Mouse (Mus musculus): ENCODE measurements around the gene Abca3. TPM values are rescaled to one million over a fixed set of nuclear protein-coding genes. Genes with fewer than 3 reads are reported as not detected.
"Not testable (repeated sequence)": the region's sequence is repeated elsewhere in the genome, so short reads cannot be mapped to it uniquely, and the experiment has no call there.

Gene Abca3
- total RNA-seq, 2 experiments from 2014 or later = 19.8 to 24.4 TPM

GRCm38 (mm10) chr17:24441148-24441547, 89.4 kb downstream of the Abca3 start:
- no peak for DNase-seq

- DNase-seq = no peak
Measured at GRCm38 (mm10) chr17:24442107-24442506, 90.4 kb downstream of the Abca3 start.

DNA sequence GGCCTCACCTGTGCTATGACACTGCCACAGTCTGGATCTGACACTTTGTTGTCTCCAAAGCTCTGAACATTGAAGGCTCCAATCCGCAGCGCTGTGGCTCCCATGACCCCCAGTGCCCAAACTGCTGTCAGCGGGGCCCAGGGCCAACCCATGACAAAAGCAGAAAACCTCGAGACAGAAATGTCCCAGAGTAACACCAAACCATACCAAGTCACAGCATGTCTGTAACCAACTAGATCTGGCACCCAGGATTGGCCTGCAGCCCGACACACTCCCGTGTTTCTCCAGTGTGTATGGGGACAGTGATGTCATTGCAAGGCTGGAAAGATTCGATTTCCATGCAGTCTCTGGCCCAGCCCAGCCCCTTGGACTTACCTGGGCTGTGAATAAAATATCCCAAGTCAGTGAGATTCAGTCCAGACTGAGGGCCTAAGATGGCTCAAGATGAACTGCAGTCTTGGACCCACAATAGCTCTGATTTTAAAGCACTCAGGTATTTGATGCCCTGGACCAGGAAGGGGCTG, 90.9 kb downstream of the Abca3 start, which contains the start of gene Dnase1l2:
Dnase1l2 (minus strand) TSS at position 474 of the 524 bp plus-strand sequence.
- no peak for DNase-seq

DNA sequence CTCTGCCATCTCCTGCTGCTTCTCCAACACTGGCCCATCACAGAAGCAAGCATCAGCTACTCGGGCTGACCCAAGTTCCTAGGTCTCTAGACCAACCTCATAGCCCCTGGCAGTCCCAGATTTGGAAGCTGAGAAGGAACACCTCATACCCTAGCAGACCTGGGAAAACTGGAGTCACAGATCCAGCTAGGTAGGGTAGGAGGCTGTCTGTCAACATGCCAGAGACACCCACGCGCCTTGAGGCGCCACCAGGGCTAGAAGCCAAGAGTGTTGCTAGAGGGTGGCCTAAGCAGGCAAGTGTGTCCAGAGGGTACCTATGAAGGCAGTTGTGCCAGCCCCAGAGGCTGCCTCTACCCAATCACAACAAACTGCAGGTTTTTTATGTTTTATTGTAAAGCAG, 91.7 kb downstream of the Abca3 start:
- no peak for DNase-seq

GRCm38 (mm10) chr17:24446590-24446989, 94.8 kb downstream of the Abca3 start:
- DNase-seq = no peak

DNA sequence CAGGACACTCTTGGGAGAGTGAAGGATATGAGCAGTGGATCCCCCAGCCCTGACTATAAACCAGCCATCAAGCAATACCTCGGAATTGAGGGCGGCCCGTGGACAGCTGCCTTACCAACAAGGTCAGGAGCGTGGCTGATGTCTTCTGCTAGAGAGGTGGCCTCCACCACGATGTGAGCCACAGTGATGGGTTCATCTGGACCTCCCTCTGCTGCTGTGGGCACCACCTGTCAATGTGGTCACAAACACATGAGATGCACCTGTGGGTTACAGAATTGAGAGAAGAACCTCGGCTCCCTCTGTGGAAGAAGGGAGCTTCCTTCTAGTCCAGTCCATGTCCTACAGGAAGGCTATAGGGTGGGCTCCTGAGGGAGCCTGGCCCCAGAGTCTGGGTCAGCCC, 97.8 kb downstream of the Abca3 start:
- DNase-seq = no peak

GRCm38 (mm10) chr17:24451220-24451619, 99.5 kb downstream of the Abca3 start:
- no peak for DNase-seq

DNA sequence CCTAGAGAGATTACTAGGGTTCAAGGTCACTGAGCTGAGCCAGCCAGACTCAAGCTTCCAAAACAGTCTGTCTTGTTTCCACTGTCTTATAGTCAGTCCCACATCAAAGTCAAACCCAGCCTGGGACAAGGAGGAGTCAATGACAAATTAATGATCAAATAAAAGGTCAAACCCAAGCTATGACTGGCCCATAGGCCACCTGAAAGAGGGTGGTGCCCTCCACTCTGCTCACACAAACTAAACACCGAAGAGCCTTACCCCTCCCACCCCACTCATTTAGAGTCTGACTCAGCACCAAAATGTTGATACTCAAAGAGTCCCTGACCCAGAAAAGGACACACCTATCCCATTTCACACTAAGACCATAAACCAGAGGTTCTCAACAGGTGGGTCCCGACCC, 101.6 kb downstream of the Abca3 start:
- DNase-seq = no peak

DNA sequence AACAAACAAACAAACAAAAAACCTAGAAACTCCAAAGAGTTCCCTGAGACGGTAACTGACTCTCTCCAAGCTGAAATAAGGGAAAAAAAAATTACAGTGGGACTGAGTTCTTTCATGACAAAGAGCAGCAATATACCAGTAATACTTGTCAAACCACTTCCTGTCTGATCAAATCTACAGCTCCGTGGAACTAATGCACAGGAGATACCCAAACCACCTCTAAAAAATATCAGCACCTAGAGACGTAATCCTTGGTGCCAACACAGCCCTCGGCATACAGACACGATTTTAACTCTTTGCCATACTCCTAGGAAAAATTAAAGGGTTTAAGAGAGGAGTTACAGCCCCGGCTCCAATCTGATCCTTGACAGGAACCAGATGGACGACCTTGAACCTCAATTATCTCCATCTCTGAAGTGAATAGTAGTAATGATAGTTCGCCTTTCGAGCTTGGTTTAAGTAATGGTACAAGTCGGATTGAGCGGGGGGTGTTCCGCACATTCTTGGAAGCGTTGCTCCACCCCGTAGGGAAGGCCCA, 102.5 kb downstream of the Abca3 start:
- DNase-seq = no peak

GRCm38 (mm10) chr17:24454756-24455522, 103.2 kb downstream of the Abca3 start:
- peak; percentile 99 to 100 for DNase-seq

DNA sequence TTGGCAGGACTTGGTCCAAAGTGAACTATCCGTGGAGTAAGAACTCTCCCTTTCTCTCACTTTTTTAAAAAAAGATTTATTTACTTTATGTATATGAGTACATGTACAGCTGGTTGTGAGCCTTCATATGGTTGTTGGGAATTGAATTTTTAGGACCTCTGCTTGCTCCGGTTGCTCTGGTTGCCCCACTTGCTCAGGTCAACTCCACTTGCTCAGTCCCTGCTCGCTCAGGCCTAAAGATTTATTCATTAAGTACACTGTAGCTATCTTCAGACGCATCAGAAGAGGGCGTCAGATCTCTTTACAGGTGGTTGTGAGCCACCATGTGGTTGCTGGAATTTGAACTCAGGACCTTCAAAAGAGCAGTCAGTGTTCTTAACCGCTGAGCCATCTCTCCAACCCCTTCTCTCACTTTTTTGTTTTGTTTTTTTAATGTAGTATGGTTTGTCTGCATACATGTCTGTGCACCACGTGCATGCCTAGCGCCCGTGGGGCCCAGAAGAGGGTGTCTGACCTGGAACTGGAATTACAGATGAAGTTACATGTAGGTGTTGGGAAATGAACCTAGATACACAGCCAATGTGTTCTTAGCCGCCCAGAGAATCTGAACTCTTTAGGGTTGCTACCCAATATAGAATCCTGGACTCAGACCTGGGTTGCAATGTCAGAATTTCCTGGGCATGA, 103.9 kb downstream of the Abca3 start:
- not testable (repeated sequence) for DNase-seq

Small RNAs within 50 kb of the gene (microRNA-seq; reads per million reads assigned to microRNA genes)
- not detected for gene Gm24427

Other genes starting within 250 kb of the Abca3 start
- gene Pdpk1, start 201.0 kb upstream of the Abca3 start, total RNA-seq (2021) = 10 to 100 TPM; 55.5 to 59.7 TPM
- gene Amdhd2, start 188.2 kb upstream of the Abca3 start, total RNA-seq (2021) = 10 to 100 TPM; 29.6 to 41.4 TPM
- gene Atp6v0c, start 182.2 kb upstream of the Abca3 start, total RNA-seq (2021) = 100 to 1,000 TPM; 434 to 448 TPM
- 10 to 100 TPM; 10.9 to 18.8 TPM for gene Tbc1d24, start 146.4 kb upstream of the Abca3 start, total RNA-seq (2021)
- 1 to 10 TPM; 1.5 to 2.9 TPM for gene Ntn3, start 142.4 kb upstream of the Abca3 start, total RNA-seq (2021)
- gene Tedc2, start 131.1 kb upstream of the Abca3 start, total RNA-seq (2021) = 1 to 10 TPM; 5.7 to 6.4 TPM
- 1 to 10 TPM; 3.3 to 4.8 TPM for gene Ccnf, start 100.5 kb upstream of the Abca3 start, total RNA-seq (2021)
- under 1 TPM in 1 of 2 experiments, not detected in 1; 0.07 TPM for gene Abca17, start 882 bp upstream of the Abca3 start, total RNA-seq (2021)
- gene Rnps1, start 62.6 kb downstream of the Abca3 start, total RNA-seq (2021) = 10 to 100 TPM; 65.7 to 78.7 TPM
- 100 to 1,000 TPM; 228 to 310 TPM for gene Eci1, start 74.7 kb downstream of the Abca3 start, total RNA-seq (2021)
- gene Dnase1l2, start 91.2 kb downstream of the Abca3 start, total RNA-seq (2021) = 1 to 10 TPM; 2.1 to 4.3 TPM
- 10 to 100 TPM; 16.8 to 20.2 TPM for gene E4f1, start 118.4 kb downstream of the Abca3 start, total RNA-seq (2021)
- gene Pgp, start 118.4 kb downstream of the Abca3 start, total RNA-seq (2021) = 10 to 100 TPM; 85.9 to 94.4 TPM
- gene Bricd5, start 121.9 kb downstream of the Abca3 start, total RNA-seq (2021) = under 1 TPM; 0.30 to 0.46 TPM
- 10 to 100 TPM; 22.8 to 24.3 TPM for gene Mlst8, start 127.1 kb downstream of the Abca3 start, total RNA-seq (2021)
- 10 to 100 TPM; 14.7 to 25.7 TPM for gene Caskin1, start 136.7 kb downstream of the Abca3 start, total RNA-seq (2021)
- 100 to 1,000 TPM in 1 of 2 experiments, 10 to 100 TPM in 1; 94.7 to 118 TPM for gene Traf7, start 176.0 kb downstream of the Abca3 start, total RNA-seq (2021)
- 1 to 10 TPM in 1 of 2 experiments, under 1 TPM in 1; 0.70 to 1.3 TPM for gene Rab26, start 182.3 kb downstream of the Abca3 start, total RNA-seq (2021)
- gene Pkd1, start 197.9 kb downstream of the Abca3 start, total RNA-seq (2021) = 10 to 100 TPM; 46.9 to 49.1 TPM

All from adrenal gland, postnatal 36 days (tissue).